In genomic region chr5:148141662-148142061, GRCm38 (mm10) we compare ENCODE assay signal across 29 mouse cellular contexts.
A peak's percentile ranks its signal among the peaks of the same experiment; 100 is the strongest.
DNase-seq lines count a peak whose midpoint lies in the region; ATAC-seq and TF ChIP-seq lines count a peak whose summit lies in the region.
"Had no signal": no experiment of that assay in that cellular context is flagged by ENCODE, and none has a peak within 500 bp of the region (broad histone marks: within the 10 kb centered on the region; RNA-seq: fewer than 3 reads in every experiment).

No protein-coding gene starts in this region.

- TF ChIP-seq POLR2A in brain, embryonic 14.5 days (IDR thresholded peaks at IDR 0.05; ENCODE audit: borderline replicate concordance, extremely low read depth, insufficient read depth, insufficient read length, poor library complexity, severe bottlenecking) = no peak

- peak; percentile 36 for TF ChIP-seq CTCF in intestine, postnatal 0 days (IDR thresholded peaks at IDR 0.05; ENCODE audit: low read depth)
- peak; percentile 52 for TF ChIP-seq CTCF in E14TG2a.4 (conservative IDR thresholded peaks at IDR 0.05; ENCODE audit: low read length)
- TF ChIP-seq CTCF in brain, embryonic 14.5 days (IDR thresholded peaks at IDR 0.05; ENCODE audit: borderline replicate concordance, extremely low read depth, insufficient read depth, insufficient read length) = peak; percentile 8; the same call in 1 of the 2 replicates

- H3K9ac ChIP-seq in intestine, postnatal 0 days (ENCODE audit: low read depth, low read length) = no peak overlapping the region
- no peak overlapping the region for H3K9ac ChIP-seq in intestine, embryonic 15.5 days
- H3K9ac ChIP-seq: embryonic facial prominence, embryonic 13.5 days; heart, embryonic 13.5 days; limb, embryonic 15.5 days; liver, embryonic 13.5 days; midbrain, embryonic 12.5 days had no signal

- no peak for ATAC-seq in intestine, postnatal 0 days
- ATAC-seq in intestine, embryonic 15.5 days = no peak
- ATAC-seq: forebrain, embryonic 16.5 days; hindbrain, embryonic 16.5 days; intestine, embryonic 16.5 days; lung, postnatal 0 days had no signal

- no peaks in the 10 kb centered on the region for H3K36me3 ChIP-seq in intestine, postnatal 0 days (ENCODE audit: control insufficient read depth, insufficient read depth)
- no peaks in the 10 kb centered on the region for H3K36me3 ChIP-seq in intestine, embryonic 15.5 days
- no peaks in the 10 kb centered on the region for H3K36me3 ChIP-seq in E14TG2a.4 (ENCODE audit: insufficient read depth, low read length)
- H3K36me3 ChIP-seq: embryonic facial prominence, embryonic 13.5 days; forebrain, embryonic 10.5 days; G1E; heart, embryonic 13.5 days; limb, embryonic 10.5 days; limb, embryonic 15.5 days; liver, embryonic 13.5 days; midbrain, embryonic 12.5 days had no signal

- peak; percentile 30 for DNase-seq in ES-CJ7 (ENCODE audit: low read depth, low spot score)
- no peak for DNase-seq in brain, embryonic 14.5 days (ENCODE audit: low read depth)
- DNase-seq in adrenal gland, adult (ENCODE audit: inconsistent age in 2 of 2, low spot score in 1 of 2) = no peak
- no peak for DNase-seq in spleen, postnatal 14 days (ENCODE audit: low spot score in 2 of 2)
- DNase-seq: adrenal gland, adult 2 months; adrenal gland, postnatal 36 days; B cell, adult 2 months; cerebellum, adult 8-10 months; heart, postnatal 10 days; kidney, postnatal 25 days; liver, embryonic 13.5 days; lung, adult 18-20 months; lung, postnatal 4 days; spleen, adult 18-20 months had no signal

- no peak overlapping the region for H3K27ac ChIP-seq in intestine, postnatal 0 days (ENCODE audit: low read depth, low read length)
- no peak overlapping the region for H3K27ac ChIP-seq in intestine, embryonic 15.5 days
- H3K27ac ChIP-seq: embryonic facial prominence, embryonic 13.5 days; forebrain, embryonic 10.5 days; heart, embryonic 13.5 days; limb, embryonic 10.5 days; limb, embryonic 15.5 days; liver, embryonic 13.5 days; midbrain, embryonic 12.5 days had no signal

- 82% methylated on average over 3 of the region's 3 CpGs for WGBS in intestine, postnatal 0 days
- WGBS in intestine, embryonic 15.5 days = 88% methylated on average over 3 of the region's 3 CpGs

- no peaks in the 10 kb centered on the region for H3K9me3 ChIP-seq in intestine, postnatal 0 days (ENCODE audit: control insufficient read depth)
- no peaks in the 10 kb centered on the region for H3K9me3 ChIP-seq in intestine, embryonic 15.5 days
- no peaks in the 10 kb centered on the region; the same call in 1 of the 2 replicates for H3K9me3 ChIP-seq in E14TG2a.4 (ENCODE audit: low read length)
- H3K9me3 ChIP-seq: embryonic facial prominence, embryonic 13.5 days; forebrain, embryonic 10.5 days; limb, embryonic 10.5 days; limb, embryonic 15.5 days; midbrain, embryonic 12.5 days had no signal

- H3K4me3 ChIP-seq in intestine, postnatal 0 days (ENCODE audit: low read depth, low read length) = no peak overlapping the region
- no peak overlapping the region for H3K4me3 ChIP-seq in intestine, embryonic 15.5 days (replicated peaks)
- H3K4me3 ChIP-seq in E14TG2a.4 (replicated peaks; ENCODE audit: low read length) = no peak overlapping the region
- H3K4me3 ChIP-seq: embryonic facial prominence, embryonic 13.5 days; forebrain, embryonic 10.5 days; heart, embryonic 13.5 days; limb, embryonic 10.5 days; limb, embryonic 15.5 days; liver, embryonic 13.5 days; megakaryocyte, embryonic 14.5 days; midbrain, embryonic 12.5 days had no signal

- no peak overlapping the region for H3K4me2 ChIP-seq in intestine, postnatal 0 days (replicated peaks; ENCODE audit: low read depth)
- no peak overlapping the region for H3K4me2 ChIP-seq in intestine, embryonic 15.5 days (replicated peaks)
- H3K4me2 ChIP-seq: embryonic facial prominence, embryonic 13.5 days; heart, embryonic 13.5 days; limb, embryonic 15.5 days; liver, embryonic 13.5 days; midbrain, embryonic 12.5 days had no signal

- H3K27me3 ChIP-seq in intestine, postnatal 0 days (replicated peaks; ENCODE audit: control insufficient read depth, insufficient read depth, low read length) = no peaks in the 10 kb centered on the region
- H3K27me3 ChIP-seq in intestine, embryonic 15.5 days (replicated peaks) = no peaks in the 10 kb centered on the region
- no peaks in the 10 kb centered on the region for H3K27me3 ChIP-seq in E14TG2a.4 (ENCODE audit: insufficient read depth, low read length)
- H3K27me3 ChIP-seq: embryonic facial prominence, embryonic 13.5 days; heart, embryonic 13.5 days; limb, embryonic 15.5 days; liver, embryonic 13.5 days; megakaryocyte, embryonic 14.5 days; midbrain, embryonic 12.5 days had no signal

- H3K4me1 ChIP-seq in intestine, postnatal 0 days (replicated peaks; ENCODE audit: control insufficient read depth, insufficient read depth, low read length) = no peaks in the 10 kb centered on the region
- H3K4me1 ChIP-seq in intestine, embryonic 15.5 days (replicated peaks) = no peaks in the 10 kb centered on the region
- peaks cover 5% of the 10 kb centered on the region for H3K4me1 ChIP-seq in E14TG2a.4 (replicated peaks; ENCODE audit: low read depth, low read length)
- H3K4me1 ChIP-seq: embryonic facial prominence, embryonic 13.5 days; forebrain, embryonic 10.5 days; heart, embryonic 13.5 days; limb, embryonic 10.5 days; limb, embryonic 15.5 days; liver, embryonic 13.5 days; megakaryocyte, embryonic 14.5 days had no signal
